Mouse (Mus musculus) ovary, postnatal 10 days (tissue): ENCODE measurements around the gene Uchl1.

Experiments
- DNase-seq: peaks from one replicate; pipeline ENCODE4 v3.0.0; 2022; ENCODE audit warnings: low spot score

Uchl1 gene

GRCm38 (mm10) chr5:66710445-66711019 is 34.6 kb downstream of the Uchl1 start:
- no peak for DNase-seq

- no peak for DNase-seq
Observed at GRCm38 (mm10) chr5:66712801-66713200, 36.9 kb downstream of the Uchl1 start.

- DNase-seq, result no peak
Observed at GRCm38 (mm10) chr5:66715498-66715931, 39.6 kb downstream of the Uchl1 start.

- DNase-seq, result no peak
Observed at GRCm38 (mm10) chr5:66717931-66718330, 42.0 kb downstream of the Uchl1 start.

GRCm38 (mm10) chr5:66718413-66718812 is 42.5 kb downstream of the Uchl1 start:
- DNase-seq, result no peak

GRCm38 (mm10) chr5:66718880-66719279 is 43.0 kb downstream of the Uchl1 start:
- DNase-seq, result no peak

GRCm38 (mm10) chr5:66720921-66721320 is 45.0 kb downstream of the Uchl1 start:
- no peak for DNase-seq

- DNase-seq, result no peak
Observed at GRCm38 (mm10) chr5:66722586-66722985, 46.7 kb downstream of the Uchl1 start.

GRCm38 (mm10) chr5:66723037-66723436 is 47.1 kb downstream of the Uchl1 start:
- DNase-seq, result no peak

- no peak for DNase-seq
Observed at GRCm38 (mm10) chr5:66723626-66724025, 47.7 kb downstream of the Uchl1 start.

GRCm38 (mm10) chr5:66729306-66729705 is 53.4 kb downstream of the Uchl1 start:
- DNase-seq, result no peak

GRCm38 (mm10) chr5:66730621-66731301 is 54.9 kb downstream of the Uchl1 start:
- DNase-seq, result no peak

GRCm38 (mm10) chr5:66731302-66731697 is 55.4 kb downstream of the Uchl1 start:
- no peak for DNase-seq

- no peak for DNase-seq
Observed at GRCm38 (mm10) chr5:66733556-66733955, 57.7 kb downstream of the Uchl1 start.
